Mouse (Mus musculus): ENCODE measurements around the gene Tuba1b. TPM values are rescaled to one million over a fixed set of nuclear protein-coding genes. Genes with fewer than 3 reads are reported as not detected.
"Not testable (repeated sequence)": the region's sequence is repeated elsewhere in the genome, so short reads cannot be mapped to it uniquely, and the experiment has no call there.

The Tuba1b gene
- polyA plus RNA-seq, 1 experiment from 2014 or later: 1,361 TPM

GRCm38 (mm10) chr15:98956000-98956399, 21.6 kb upstream of the Tuba1b start:
- Histone ChIP-seq H3K4me3 (ENCODE audit: low read depth, low read length) (no peak overlapping the region; the same call in 1 of the 2 replicates), H3K27me3 (ENCODE audit: control insufficient read depth, insufficient read depth, low read depth, low read length) (no peaks in the 10 kb centered on the region), H3K27ac (ENCODE audit: low read length) (peak overlapping the region; percentile 100), H3K9ac (ENCODE audit: low read depth, low read length) (peak overlapping the region; percentile 82), H3K4me2 (ENCODE audit: low read length) (peak overlapping the region; percentile 62), H3K4me1 (ENCODE audit: control insufficient read depth, insufficient read depth, low read length) (peaks cover 7% of the 10 kb centered on the region), H3K9me3 (replicated peaks; ENCODE audit: control insufficient read depth, low read length, poor library complexity, severe bottlenecking) (no peaks in the 10 kb centered on the region), H3K36me3 (ENCODE audit: control insufficient read depth, insufficient read depth, low read length) (no peaks in the 10 kb centered on the region)
- ATAC-seq: no peak
- 37% methylated on average over 4 of the region's 4 CpGs for WGBS

- no peaks in the 10 kb centered on the region for H3K9me3 ChIP-seq (replicated peaks; ENCODE audit: control insufficient read depth, low read length, poor library complexity, severe bottlenecking)
- H3K27ac ChIP-seq (ENCODE audit: low read length): peak overlapping the region; percentile 100
- WGBS: 34% methylated on average over 4 of the region's 4 CpGs
- peaks cover 7% of the 10 kb centered on the region for H3K4me1 ChIP-seq (ENCODE audit: control insufficient read depth, insufficient read depth, low read length)
- peak overlapping the region; percentile 94 for H3K4me3 ChIP-seq (ENCODE audit: low read depth, low read length)
- H3K9ac ChIP-seq (ENCODE audit: low read depth, low read length): peak overlapping the region; percentile 82
- no peaks in the 10 kb centered on the region for H3K36me3 ChIP-seq (ENCODE audit: control insufficient read depth, insufficient read depth, low read length)
- H3K4me2 ChIP-seq (ENCODE audit: low read length): peak overlapping the region; percentile 62
- H3K27me3 ChIP-seq (ENCODE audit: control insufficient read depth, insufficient read depth, low read depth, low read length): no peaks in the 10 kb centered on the region
- ATAC-seq: no peak
Observed at GRCm38 (mm10) chr15:98955324-98955723, 21.0 kb upstream of the Tuba1b start.

- Histone ChIP-seq H3K4me1 (ENCODE audit: control insufficient read depth, insufficient read depth, low read length) (peaks cover 7% of the 10 kb centered on the region), H3K27me3 (ENCODE audit: control insufficient read depth, insufficient read depth, low read depth, low read length) (no peaks in the 10 kb centered on the region), H3K9ac (ENCODE audit: low read depth, low read length) (peak overlapping the region; percentile 82), H3K4me3 (ENCODE audit: low read depth, low read length) (peak overlapping the region; percentile 94), H3K9me3 (replicated peaks; ENCODE audit: control insufficient read depth, low read length, poor library complexity, severe bottlenecking) (no peaks in the 10 kb centered on the region), H3K27ac (ENCODE audit: low read length) (peak overlapping the region; percentile 100), H3K36me3 (ENCODE audit: control insufficient read depth, insufficient read depth, low read length) (peaks cover under 1% of the 10 kb centered on the region; the same call in 1 of the 2 replicates), H3K4me2 (ENCODE audit: low read length) (peak overlapping the region; percentile 62)
- 2% methylated on average over 14 of the region's 14 CpGs for WGBS
- no peak for ATAC-seq
Observed at GRCm38 (mm10) chr15:98954425-98955253, 20.3 kb upstream of the Tuba1b start.

GRCm38 (mm10) chr15:98953401-98954356, 19.3 kb upstream of the Tuba1b start, which contains the start of the genes Gm49450 and Tuba1a:
Gm49450 (minus strand) TSS chr15:98953551.
Tuba1a (minus strand) TSS chr15:98953703.
- H3K27ac ChIP-seq (ENCODE audit: low read length): peak within 1 kb of the TSS; percentile 100
- peak within 1 kb of the TSS; percentile 94 for H3K4me3 ChIP-seq (ENCODE audit: low read depth, low read length)
- H3K4me1 ChIP-seq (ENCODE audit: control insufficient read depth, insufficient read depth, low read length): peaks cover 9% of the 10 kb centered on the region
- peak within 1 kb of the TSS; percentile 100 for H3K9ac ChIP-seq (ENCODE audit: low read depth, low read length)
- H3K36me3 ChIP-seq (ENCODE audit: control insufficient read depth, insufficient read depth, low read length): peaks cover 3% of the 10 kb centered on the region; the same call in 1 of the 2 replicates
- under 1% methylated on average over 28 of the region's 28 CpGs for WGBS
- H3K4me2 ChIP-seq (ENCODE audit: low read length): peak within 1 kb of the TSS; percentile 62
- ATAC-seq: peak; percentile 98
- no peaks in the 10 kb centered on the region for H3K9me3 ChIP-seq (replicated peaks; ENCODE audit: control insufficient read depth, low read length, poor library complexity, severe bottlenecking)
- H3K27me3 ChIP-seq (ENCODE audit: control insufficient read depth, insufficient read depth, low read depth, low read length): no peaks in the 10 kb centered on the region

- no peaks in the 10 kb centered on the region for H3K9me3 ChIP-seq (replicated peaks; ENCODE audit: control insufficient read depth, low read length, poor library complexity, severe bottlenecking)
- H3K4me3 ChIP-seq (ENCODE audit: low read depth, low read length): peak overlapping the region; percentile 94
- peaks cover 3% of the 10 kb centered on the region; the same call in 1 of the 2 replicates for H3K36me3 ChIP-seq (ENCODE audit: control insufficient read depth, insufficient read depth, low read length)
- H3K9ac ChIP-seq (ENCODE audit: low read depth, low read length): peak overlapping the region; percentile 100
- peak; percentile 41 for ATAC-seq
- peak overlapping the region; percentile 100 for H3K27ac ChIP-seq (ENCODE audit: low read length)
- peaks cover 15% of the 10 kb centered on the region for H3K4me1 ChIP-seq (ENCODE audit: control insufficient read depth, insufficient read depth, low read length)
- no peaks in the 10 kb centered on the region for H3K27me3 ChIP-seq (ENCODE audit: control insufficient read depth, insufficient read depth, low read depth, low read length)
- H3K4me2 ChIP-seq (ENCODE audit: low read length): peak overlapping the region; percentile 12; the same call in 1 of the 2 replicates
- under 1% methylated on average over 41 of the region's 41 CpGs for WGBS
Observed at GRCm38 (mm10) chr15:98952751-98953400, 18.5 kb upstream of the Tuba1b start.

- Histone ChIP-seq H3K36me3 (ENCODE audit: control insufficient read depth, insufficient read depth, low read length) (peaks cover 3% of the 10 kb centered on the region; the same call in 1 of the 2 replicates), H3K9me3 (replicated peaks; ENCODE audit: control insufficient read depth, low read length, poor library complexity, severe bottlenecking) (no peaks in the 10 kb centered on the region), H3K4me3 (ENCODE audit: low read depth, low read length) (peak overlapping the region; percentile 94), H3K9ac (ENCODE audit: low read depth, low read length) (peak overlapping the region; percentile 100), H3K4me1 (ENCODE audit: control insufficient read depth, insufficient read depth, low read length) (peaks cover 22% of the 10 kb centered on the region), H3K27ac (ENCODE audit: low read length) (peak overlapping the region; percentile 100), H3K4me2 (ENCODE audit: low read length) (peak overlapping the region; percentile 59), H3K27me3 (ENCODE audit: control insufficient read depth, insufficient read depth, low read depth, low read length) (no peaks in the 10 kb centered on the region)
- ATAC-seq: no peak
- under 1% methylated on average over 5 of the region's 5 CpGs for WGBS
Observed at GRCm38 (mm10) chr15:98952063-98952455, 17.7 kb upstream of the Tuba1b start.

- ATAC-seq; H3K36me3 ChIP-seq (ENCODE audit: control insufficient read depth, insufficient read depth, low read length); H3K9me3 ChIP-seq (replicated peaks; ENCODE audit: control insufficient read depth, low read length, poor library complexity, severe bottlenecking); H3K27me3 ChIP-seq (ENCODE audit: control insufficient read depth, insufficient read depth, low read depth, low read length): not testable (repeated sequence)
- peaks cover 22% of the 10 kb centered on the region for H3K4me1 ChIP-seq (ENCODE audit: control insufficient read depth, insufficient read depth, low read length)
- peak overlapping the region; percentile 59 for H3K4me2 ChIP-seq (ENCODE audit: low read length)
- H3K27ac ChIP-seq (ENCODE audit: low read length): peak overlapping the region; percentile 100
- whole genome bisulfite sequencing: 24% methylated on average over 11 of the region's 15 CpGs
- peak overlapping the region; percentile 94 for H3K4me3 ChIP-seq (ENCODE audit: low read depth, low read length)
- peak overlapping the region; percentile 100 for H3K9ac ChIP-seq (ENCODE audit: low read depth, low read length)
Observed at GRCm38 (mm10) chr15:98951122-98952062, 17.0 kb upstream of the Tuba1b start.

- peaks cover 3% of the 10 kb centered on the region; the same call in 1 of the 2 replicates for H3K36me3 ChIP-seq (ENCODE audit: control insufficient read depth, insufficient read depth, low read length)
- H3K4me2 ChIP-seq (ENCODE audit: low read length): peak overlapping the region; percentile 99
- H3K9me3 ChIP-seq (replicated peaks; ENCODE audit: control insufficient read depth, low read length, poor library complexity, severe bottlenecking): no peaks in the 10 kb centered on the region
- H3K4me1 ChIP-seq (ENCODE audit: control insufficient read depth, insufficient read depth, low read length): peaks cover 17% of the 10 kb centered on the region
- H3K27ac ChIP-seq (ENCODE audit: low read length): peak overlapping the region; percentile 66
- H3K27me3 ChIP-seq (ENCODE audit: control insufficient read depth, insufficient read depth, low read depth, low read length): no peaks in the 10 kb centered on the region
- peak overlapping the region; percentile 68 for H3K9ac ChIP-seq (ENCODE audit: low read depth, low read length)
- WGBS: 22% methylated on average over 3 of the region's 3 CpGs
- no peak for ATAC-seq
- H3K4me3 ChIP-seq (ENCODE audit: low read depth, low read length): peak overlapping the region; percentile 49
Observed at GRCm38 (mm10) chr15:98949607-98949892, 15.2 kb upstream of the Tuba1b start.
